Mouse (Mus musculus): ENCODE measurements around the gene Kdsr. TPM values are rescaled to one million over a fixed set of nuclear protein-coding genes. Genes with fewer than 3 reads are reported as not detected.

The Kdsr gene
- polyA plus RNA-seq, 1 experiment from 2014 or later = 13.3 TPM

DNA sequence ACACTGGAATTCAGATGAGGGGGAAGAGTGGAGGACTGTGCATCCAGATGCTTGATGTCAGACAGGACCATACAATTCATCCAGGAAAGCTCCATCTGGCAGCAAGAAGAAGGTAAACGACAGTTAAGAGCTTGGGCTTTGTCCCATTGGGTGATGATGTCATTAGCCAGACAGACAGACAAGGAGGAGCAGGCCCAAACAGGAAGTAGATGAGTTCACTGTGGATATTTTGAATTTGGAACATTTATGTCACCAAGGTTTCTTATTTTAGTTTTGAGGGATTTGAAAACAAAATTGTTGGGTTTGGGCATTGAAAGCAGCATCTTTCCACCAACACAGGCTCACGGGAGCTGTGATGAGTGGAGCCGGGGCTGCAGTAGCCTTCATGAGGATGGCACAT lies 75.0 kb downstream of the Kdsr start:
- 84% methylated on average over 3 of the region's 3 CpGs for WGBS
- Histone ChIP-seq H3K9ac (no peak overlapping the region), H3K36me3 (peaks cover 5% of the 10 kb centered on the region), H3K4me2 (replicated peaks) (no peak overlapping the region), H3K27ac (no peak overlapping the region), H3K27me3 (no peaks in the 10 kb centered on the region), H3K9me3 (no peaks in the 10 kb centered on the region), H3K4me1 (no peaks in the 10 kb centered on the region), H3K4me3 (no peak overlapping the region)
- ATAC-seq (ENCODE audit: low FRiP score, low read depth) = no peak

DNA sequence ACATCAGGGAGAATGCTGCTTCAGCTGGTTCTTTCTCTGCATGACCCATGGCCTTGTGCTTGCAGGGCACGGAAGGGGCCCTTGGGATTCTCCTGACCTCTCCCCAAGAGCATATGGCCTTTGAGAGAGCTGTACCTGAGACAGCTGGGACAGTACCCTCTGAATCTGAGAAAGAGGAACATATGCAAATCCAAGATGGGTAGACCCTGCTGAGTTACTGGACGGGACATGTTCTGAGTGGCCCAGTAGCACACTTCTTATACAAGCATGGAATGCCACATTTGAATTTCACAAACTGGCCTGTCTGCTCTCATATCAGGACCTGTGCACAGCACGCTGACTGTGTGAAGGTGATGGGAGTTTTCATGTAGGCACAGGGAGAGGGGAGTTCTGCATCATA lies 76.7 kb downstream of the Kdsr start:
- Histone ChIP-seq H3K27ac (no peak overlapping the region), H3K9me3 (no peaks in the 10 kb centered on the region), H3K4me2 (replicated peaks) (no peak overlapping the region), H3K9ac (no peak overlapping the region), H3K4me3 (no peak overlapping the region), H3K27me3 (no peaks in the 10 kb centered on the region), H3K36me3 (peaks cover 5% of the 10 kb centered on the region), H3K4me1 (no peaks in the 10 kb centered on the region)
- no peak for ATAC-seq (ENCODE audit: low FRiP score, low read depth)
- 86% methylated on average over 3 of the region's 3 CpGs for WGBS

DNA sequence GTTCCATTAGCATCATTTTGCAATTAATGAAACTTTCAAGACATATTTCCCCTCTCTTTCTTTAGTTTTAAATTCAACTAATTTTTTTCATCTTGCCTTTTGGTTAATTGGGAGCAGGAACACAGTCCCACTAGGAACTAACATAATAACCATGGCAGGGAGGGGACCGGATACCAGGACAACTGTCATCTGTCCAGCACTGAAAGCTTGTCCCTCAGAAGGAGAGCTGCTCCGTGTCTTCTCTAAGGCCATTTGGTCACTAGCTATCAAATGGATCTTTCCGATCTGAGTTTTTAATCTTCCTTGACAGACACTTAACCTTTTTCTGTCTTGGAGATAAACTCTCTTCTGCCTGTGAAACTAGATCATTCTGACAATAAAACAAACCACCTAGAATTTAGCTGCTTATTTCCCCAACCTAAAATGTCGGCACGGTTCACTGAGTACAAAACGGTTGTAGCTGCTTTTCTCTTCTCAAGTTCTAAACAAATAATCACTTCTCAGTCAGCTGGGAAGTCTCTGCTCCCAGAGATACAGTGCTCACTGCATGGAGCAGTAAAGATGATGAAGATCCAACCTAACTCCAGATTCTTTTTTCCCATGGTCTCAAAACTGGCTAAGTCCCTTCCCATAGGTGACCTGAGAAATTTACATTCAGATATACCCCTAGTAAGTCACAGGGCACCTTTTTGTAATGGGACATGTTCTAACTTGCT lies 79.6 kb downstream of the Kdsr start:
- Histone ChIP-seq H3K4me2 (replicated peaks) (no peak overlapping the region), H3K36me3 (peaks cover 5% of the 10 kb centered on the region), H3K9ac (no peak overlapping the region), H3K4me3 (no peak overlapping the region), H3K27me3 (no peaks in the 10 kb centered on the region), H3K4me1 (no peaks in the 10 kb centered on the region), H3K9me3 (no peaks in the 10 kb centered on the region), H3K27ac (no peak overlapping the region)
- ATAC-seq (ENCODE audit: low FRiP score, low read depth) = no peak
- 83% methylated on average over 6 of the region's 6 CpGs for WGBS

DNA sequence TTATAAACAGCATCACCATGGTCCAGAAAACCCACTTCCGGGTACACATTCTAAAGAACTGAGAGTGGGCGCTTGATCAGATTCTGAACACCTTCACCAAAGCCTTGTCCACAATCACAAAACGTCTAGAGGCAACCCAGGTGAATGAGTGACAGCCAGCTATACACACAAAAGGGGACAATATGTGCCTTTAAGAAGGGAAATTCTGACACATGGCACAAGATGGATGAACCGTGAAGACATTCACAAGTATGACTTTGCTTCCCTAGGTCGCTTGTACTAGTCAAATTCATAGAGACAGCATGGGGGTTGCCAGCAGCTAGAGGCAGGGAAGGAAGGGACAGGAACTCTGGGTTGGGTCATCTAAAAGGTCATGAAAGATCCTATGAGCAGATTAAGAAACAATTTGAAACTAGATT lies 81.5 kb downstream of the Kdsr start:
- WGBS = 80% methylated on average over 5 of the region's 5 CpGs
- no peaks in the 10 kb centered on the region; the same call in 1 of the 2 replicates for H3K36me3 ChIP-seq
- H3K27me3 ChIP-seq = no peaks in the 10 kb centered on the region
- no peaks in the 10 kb centered on the region for H3K4me1 ChIP-seq
- ATAC-seq (ENCODE audit: low FRiP score, low read depth) = no peak
- no peak overlapping the region for H3K4me3 ChIP-seq
- H3K4me2 ChIP-seq (replicated peaks) = no peak overlapping the region
- H3K27ac ChIP-seq = no peak overlapping the region
- H3K9ac ChIP-seq = no peak overlapping the region
- H3K9me3 ChIP-seq = no peaks in the 10 kb centered on the region

Other genes starting within 250 kb of the Kdsr start
- gene Bcl2, start 45.5 kb downstream of the Kdsr start, polyA plus RNA-seq (2015; fragmentation: Nextera tagmentation; extraction: Ambion mirVana) = 33.3 and 37.8 TPM in 2 replicates
- gene Vps4b, start 37.0 kb upstream of the Kdsr start, polyA plus RNA-seq (2015; fragmentation: Nextera tagmentation; extraction: Ambion mirVana) = 61.4 and 66.6 TPM in 2 replicates
- 0.56 and 0.88 TPM in 2 replicates for gene Serpinb5, start 101.4 kb upstream of the Kdsr start, polyA plus RNA-seq (2015; fragmentation: Nextera tagmentation; extraction: Ambion mirVana)
- 0.59 and 0.70 TPM in 2 replicates for gene Serpinb12, start 174.7 kb upstream of the Kdsr start, polyA plus RNA-seq (2015; fragmentation: Nextera tagmentation; extraction: Ambion mirVana)
- gene Serpinb13, start 221.3 kb upstream of the Kdsr start, polyA plus RNA-seq (2015; fragmentation: Nextera tagmentation; extraction: Ambion mirVana) = not detected in 2 replicates